Mouse (Mus musculus) embryonic fibroblast, embryonic 13.5 days (primary cell): Measurements from ENCODE around the gene Bphl.

ENCODE experiments used
- CTCF ChIP-seq: IDR thresholded peaks from 2 replicates; pipeline ENCODE4 v1.5.1; 2011; ENCODE audit warnings: mild to moderate bottlenecking, control low read depth, low read length, moderate library complexity, borderline replicate concordance; ENCODE audit not compliant: insufficient read depth
- POLR2A ChIP-seq: IDR thresholded peaks from 2 replicates; pipeline ENCODE4 v1.6.1; 2011; ENCODE audit warnings: low read depth, mild to moderate bottlenecking, control low read depth, low read length, moderate library complexity

DNA sequence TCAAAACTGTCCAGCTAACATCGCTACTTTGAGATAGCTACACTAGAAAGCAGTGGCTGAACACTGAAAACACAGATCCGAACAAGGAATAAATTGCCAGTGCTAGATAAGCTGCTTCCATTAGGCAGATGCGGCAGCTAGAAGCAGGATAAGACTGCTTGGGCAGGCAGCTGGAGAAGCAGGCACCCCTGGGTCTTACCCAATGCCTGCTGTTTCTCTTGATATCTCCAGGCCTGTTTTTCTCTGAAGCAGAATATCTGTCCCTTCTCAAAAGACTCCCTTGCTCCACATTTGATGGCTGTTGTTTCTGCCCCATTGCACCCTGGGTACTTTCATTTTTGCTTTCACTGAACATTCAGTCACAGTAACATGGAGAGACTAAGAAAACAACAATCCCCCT, 63.3 kb downstream of the Bphl start:
- no peak for TF ChIP-seq CTCF
- TF ChIP-seq POLR2A: no peak
